Mouse (Mus musculus): ENCODE measurements at regions not wholly inside any gene's neighbourhood (a gene's known extent, or its start where the extent isn't known, plus 50 kb on each side); places are given as distances from the start of the nearest gene placed in this dataset.

DNA sequence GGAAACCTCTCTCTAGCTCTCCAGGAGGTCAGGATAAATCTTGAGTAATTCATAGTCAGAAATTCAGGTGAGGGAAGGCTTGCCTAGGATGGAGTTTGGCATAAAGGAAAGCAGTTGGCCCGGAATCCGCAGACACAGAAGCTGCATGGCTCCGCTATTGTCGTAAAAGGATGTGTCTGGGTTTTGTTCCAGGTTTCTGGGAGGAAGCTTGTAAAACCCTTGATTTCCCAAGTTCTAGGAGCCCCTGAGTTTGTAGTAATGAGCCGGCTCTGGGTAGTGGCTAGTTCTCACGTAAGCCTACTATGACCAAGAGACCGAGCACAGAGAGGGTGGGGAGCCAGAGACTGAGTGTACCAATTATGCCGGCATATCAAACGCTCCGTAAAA is 52.7 kb upstream of the Gm21915 start:
- Histone ChIP-seq H3K27ac (replicated peaks) (no peak overlapping the region), H3K4me3 (peak overlapping the region; percentile 51), H3K4me2 (peak overlapping the region; percentile 75), H3K4me1 (peaks cover 19% of the 10 kb centered on the region), H3K36me3 (no peaks in the 10 kb centered on the region), H3K9ac (peak overlapping the region; percentile 70), H3K27me3 (replicated peaks) (peaks cover 28% of the 10 kb centered on the region), H3K9me3 (no peaks in the 10 kb centered on the region)
- 35% methylated on average over 10 of the region's 10 CpGs for WGBS
- ATAC-seq (ENCODE audit: extremely low read depth, insufficient number of reproducible peaks, low FRiP score, low TSS enrichment): no peak

DNA sequence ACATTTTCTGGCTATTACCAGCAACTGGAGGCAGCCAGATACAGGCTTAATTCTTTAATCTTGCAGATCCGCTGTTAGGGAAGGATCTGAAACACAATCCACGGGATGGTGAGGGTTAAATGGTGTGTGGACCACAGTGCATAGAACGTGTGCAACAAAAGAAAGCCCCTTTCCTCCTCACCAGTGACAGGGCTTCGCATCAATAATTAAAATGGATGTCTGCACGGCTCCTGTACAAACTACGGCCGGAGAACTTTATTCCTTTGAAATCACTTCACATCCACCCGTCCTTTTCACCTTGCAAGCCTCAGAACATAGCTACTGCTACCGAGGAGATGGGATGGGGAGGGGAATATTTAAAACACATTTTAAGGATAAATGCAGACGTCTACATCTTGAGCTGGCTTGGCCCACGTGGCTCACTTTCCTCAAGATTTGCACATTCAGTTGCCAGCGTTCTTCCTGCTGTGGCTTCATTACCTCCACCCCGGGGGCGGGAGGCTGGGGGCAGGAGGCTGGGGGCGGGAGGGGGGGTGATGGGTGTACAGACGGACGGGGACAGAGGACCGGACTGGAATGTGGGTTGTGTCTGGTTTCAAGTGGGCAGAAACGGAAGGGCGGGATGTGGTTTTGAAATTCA is 53.3 kb upstream of the Gm21915 start:
- 5% methylated on average over 20 of the region's 20 CpGs for WGBS
- Histone ChIP-seq H3K4me1 (peaks cover 19% of the 10 kb centered on the region), H3K9ac (peak overlapping the region; percentile 70), H3K36me3 (no peaks in the 10 kb centered on the region), H3K4me3 (peak overlapping the region; percentile 51), H3K9me3 (no peaks in the 10 kb centered on the region), H3K27me3 (replicated peaks) (peaks cover 25% of the 10 kb centered on the region), H3K27ac (replicated peaks) (no peak overlapping the region), H3K4me2 (peak overlapping the region; percentile 75)
- no peak for ATAC-seq (ENCODE audit: extremely low read depth, insufficient number of reproducible peaks, low FRiP score, low TSS enrichment)

DNA sequence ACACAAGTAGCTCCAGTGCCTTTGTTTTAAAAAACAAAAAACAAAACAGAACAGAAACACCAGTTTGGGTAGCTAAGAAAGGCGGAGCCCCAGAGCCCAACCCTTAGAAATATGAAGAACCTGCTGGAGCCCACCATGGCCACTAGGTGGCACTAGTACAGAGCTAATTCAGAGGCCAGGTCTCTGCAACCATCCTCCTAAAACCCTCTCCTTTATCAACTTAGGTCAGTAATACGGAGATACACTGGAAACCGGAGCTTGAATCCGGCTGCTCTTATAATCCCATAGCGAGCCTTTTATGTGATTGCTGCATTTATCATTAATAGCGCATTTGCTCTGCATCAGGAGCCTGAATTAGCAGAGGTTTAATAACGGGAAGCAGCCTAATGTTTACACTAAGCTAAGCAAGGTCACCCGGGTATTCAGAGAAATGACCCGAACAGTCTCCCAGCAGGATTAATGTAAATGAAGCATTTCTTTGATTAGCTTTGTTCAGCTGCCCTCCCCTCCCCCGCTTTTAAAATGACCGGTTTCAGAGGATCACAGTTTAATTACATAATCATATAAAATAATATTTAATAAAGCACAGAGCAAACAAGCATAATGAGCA is 53.9 kb upstream of the Gm21915 start:
- no peak overlapping the region for H3K27ac ChIP-seq (replicated peaks)
- H3K27me3 ChIP-seq (replicated peaks): peaks cover 19% of the 10 kb centered on the region
- 3% methylated on average over 11 of the region's 11 CpGs for WGBS
- no peaks in the 10 kb centered on the region for H3K36me3 ChIP-seq
- peak overlapping the region; percentile 75 for H3K4me2 ChIP-seq
- peak overlapping the region; percentile 51 for H3K4me3 ChIP-seq
- H3K9ac ChIP-seq: peak overlapping the region; percentile 70
- peak; percentile 42; the same call in 1 of the 2 replicates for ATAC-seq (ENCODE audit: extremely low read depth, insufficient number of reproducible peaks, low FRiP score, low TSS enrichment)
- peaks cover 19% of the 10 kb centered on the region for H3K4me1 ChIP-seq
- H3K9me3 ChIP-seq: peaks cover 3% of the 10 kb centered on the region; the same call in 1 of the 2 replicates

DNA sequence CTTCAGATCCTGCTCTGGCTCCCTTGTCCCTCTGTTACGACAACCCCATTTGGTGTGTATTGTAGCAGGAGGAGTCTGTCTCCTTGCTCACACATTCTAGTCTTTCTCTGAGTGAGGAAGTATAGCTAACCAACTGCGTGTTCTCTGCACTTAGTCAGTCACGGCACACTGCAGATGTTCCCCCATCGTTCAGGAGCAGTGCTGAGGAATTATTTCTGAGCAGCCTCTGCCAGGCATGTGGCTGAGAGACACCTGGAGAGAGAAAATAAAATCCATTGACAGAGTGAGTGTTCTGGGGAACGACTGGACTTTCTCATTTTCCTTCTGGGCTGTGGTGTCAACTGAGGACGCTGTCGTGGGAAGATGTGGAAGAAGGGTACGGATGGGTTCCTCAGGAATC is 54.5 kb upstream of the Gm21915 start:
- Histone ChIP-seq H3K27me3 (replicated peaks) (peaks cover 17% of the 10 kb centered on the region), H3K4me3 (no peak overlapping the region), H3K36me3 (no peaks in the 10 kb centered on the region), H3K9me3 (peaks cover 5% of the 10 kb centered on the region; the same call in 1 of the 2 replicates), H3K27ac (replicated peaks) (no peak overlapping the region), H3K4me2 (no peak overlapping the region), H3K4me1 (peaks cover 19% of the 10 kb centered on the region), H3K9ac (no peak overlapping the region)
- ATAC-seq (ENCODE audit: extremely low read depth, insufficient number of reproducible peaks, low FRiP score, low TSS enrichment): no peak
- 30% methylated on average over 8 of the region's 8 CpGs for WGBS

DNA sequence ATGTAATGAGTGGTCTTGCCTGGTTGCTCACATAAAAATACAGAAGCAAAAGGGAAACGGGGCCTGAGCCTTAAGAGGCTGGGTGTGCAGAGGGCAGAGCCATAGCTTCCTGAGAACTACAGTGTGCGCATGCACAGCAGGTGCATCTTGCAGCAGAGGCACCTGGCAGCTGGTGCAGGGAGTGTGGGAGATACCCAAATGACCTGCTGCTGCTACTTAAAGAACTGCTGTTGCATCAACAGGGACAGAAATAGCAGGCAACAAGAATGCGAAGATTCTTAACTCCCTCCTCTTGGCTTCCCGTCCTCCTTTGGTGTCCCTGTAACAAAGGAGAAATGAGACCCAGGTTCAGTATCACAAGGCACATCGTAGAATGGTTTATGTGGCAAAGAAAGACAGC is 56.3 kb upstream of the Gm21915 start:
- no peak for ATAC-seq (ENCODE audit: extremely low read depth, insufficient number of reproducible peaks, low FRiP score, low TSS enrichment)
- H3K27me3 ChIP-seq (replicated peaks): peaks cover 15% of the 10 kb centered on the region
- H3K36me3 ChIP-seq: no peaks in the 10 kb centered on the region
- 46% methylated on average over 5 of the region's 5 CpGs for WGBS
- H3K4me1 ChIP-seq: peaks cover 19% of the 10 kb centered on the region
- H3K4me3 ChIP-seq: no peak overlapping the region
- no peak overlapping the region for H3K27ac ChIP-seq (replicated peaks)
- H3K9me3 ChIP-seq: peaks cover 5% of the 10 kb centered on the region; the same call in 1 of the 2 replicates
- no peak overlapping the region for H3K4me2 ChIP-seq
- no peak overlapping the region for H3K9ac ChIP-seq

DNA sequence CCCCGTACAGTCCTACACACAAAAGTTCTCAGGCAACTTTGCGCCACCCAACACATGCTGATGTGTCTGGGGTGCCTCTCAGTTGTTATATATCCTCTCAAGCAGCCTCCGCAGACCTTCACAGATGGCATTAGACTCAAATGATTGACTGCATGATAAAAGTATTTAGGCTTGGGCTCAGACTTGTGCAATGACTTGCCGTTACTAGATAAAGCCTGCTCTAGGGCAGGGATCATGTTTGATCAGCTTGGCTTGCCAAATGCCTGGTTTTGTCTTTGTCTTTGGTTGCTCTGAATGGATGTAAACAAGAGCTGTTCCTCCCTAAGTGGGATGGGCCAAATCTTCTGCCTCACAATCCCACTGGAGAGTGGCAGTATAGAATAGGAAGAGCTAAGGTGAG is 57.2 kb upstream of the Gm21915 start:
- 73% methylated on average over 4 of the region's 4 CpGs for WGBS
- Histone ChIP-seq H3K4me2 (no peak overlapping the region), H3K4me1 (peaks cover 19% of the 10 kb centered on the region), H3K4me3 (no peak overlapping the region), H3K9me3 (peaks cover 5% of the 10 kb centered on the region; the same call in 1 of the 2 replicates), H3K27me3 (replicated peaks) (peaks cover 9% of the 10 kb centered on the region), H3K27ac (replicated peaks) (no peak overlapping the region), H3K36me3 (no peaks in the 10 kb centered on the region), H3K9ac (no peak overlapping the region)
- no peak for ATAC-seq (ENCODE audit: extremely low read depth, insufficient number of reproducible peaks, low FRiP score, low TSS enrichment)

DNA sequence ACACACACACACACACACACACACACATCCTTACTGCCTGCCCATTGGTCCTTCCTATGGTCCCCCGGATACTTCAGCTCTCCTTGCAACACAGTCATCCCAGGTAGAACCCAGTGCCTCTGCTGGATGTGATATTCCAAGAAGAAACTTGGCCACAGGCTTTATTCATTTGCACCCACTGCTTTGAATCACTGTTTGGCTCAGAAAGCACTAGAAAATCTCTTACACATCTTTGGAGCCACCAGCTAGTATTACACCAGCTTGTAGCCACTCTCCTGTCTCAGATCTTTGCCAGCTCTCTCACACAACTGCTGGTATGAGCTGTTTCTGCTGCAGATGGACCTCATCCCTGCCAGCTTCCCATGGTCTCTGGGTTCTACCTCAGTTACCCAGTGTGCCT is 57.7 kb upstream of the Gm21915 start:
- ATAC-seq (ENCODE audit: extremely low read depth, insufficient number of reproducible peaks, low FRiP score, low TSS enrichment): no peak
- H3K4me2 ChIP-seq: no peak overlapping the region

DNA sequence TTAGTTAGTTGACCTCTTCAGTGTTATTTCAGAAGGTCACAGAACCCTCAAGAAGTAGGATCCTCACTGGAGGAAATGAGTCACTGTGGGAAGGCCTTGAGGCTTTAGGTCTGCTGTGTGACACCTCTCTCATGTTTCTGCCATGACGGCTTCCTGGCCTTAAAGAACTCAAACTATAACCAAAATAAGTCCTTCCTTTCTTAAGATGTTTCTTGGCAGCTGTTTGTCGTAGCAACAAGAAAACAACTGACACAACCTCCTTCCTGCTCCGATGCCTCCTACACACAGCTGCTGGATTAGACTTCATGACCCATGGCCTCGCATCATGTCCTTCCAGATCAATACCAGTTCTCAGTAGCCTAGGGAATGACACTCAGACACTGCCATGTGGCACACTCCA is 58.1 kb upstream of the Gm21915 start:
- no peak overlapping the region for H3K9ac ChIP-seq

More for the DNA sequence above, 57.7 kb upstream of the Gm21915 start:
- H3K27me3 ChIP-seq (replicated peaks): peaks cover 5% of the 10 kb centered on the region
- H3K9me3 ChIP-seq: peaks cover 5% of the 10 kb centered on the region; the same call in 1 of the 2 replicates
- no peaks in the 10 kb centered on the region for H3K36me3 ChIP-seq
- 95% methylated on average over 1 of the region's 1 CpGs for WGBS
- peaks cover 18% of the 10 kb centered on the region for H3K4me1 ChIP-seq
- no peak overlapping the region for H3K27ac ChIP-seq (replicated peaks)
- H3K4me3 ChIP-seq: no peak overlapping the region
- H3K9ac ChIP-seq: no peak overlapping the region

DNA sequence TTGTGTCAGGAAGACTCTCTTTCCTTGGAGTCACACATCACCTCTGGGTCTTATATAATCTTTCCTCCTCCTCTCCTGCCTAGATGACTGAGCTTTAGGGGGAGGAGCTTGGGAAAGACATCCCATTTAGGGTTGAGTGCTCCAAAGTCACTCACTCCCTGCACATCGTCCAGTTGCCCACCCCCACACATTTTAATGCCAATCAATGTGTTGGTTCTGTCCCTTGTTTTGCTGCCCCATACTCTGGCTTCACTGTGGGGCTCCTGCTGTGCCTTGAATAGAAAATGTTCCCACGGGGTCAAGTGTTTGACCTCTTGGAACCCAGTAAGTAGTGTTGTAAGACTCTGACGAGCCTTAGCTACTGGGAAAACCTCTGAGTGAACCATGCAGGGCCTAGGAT is 58.8 kb upstream of the Gm21915 start:
- Histone ChIP-seq H3K9me3 (peaks cover 5% of the 10 kb centered on the region; the same call in 1 of the 2 replicates), H3K4me1 (peaks cover 6% of the 10 kb centered on the region), H3K4me2 (no peak overlapping the region), H3K9ac (no peak overlapping the region), H3K36me3 (no peaks in the 10 kb centered on the region), H3K27me3 (replicated peaks) (0 out of 2 replicates have a peak, but pooled peaks cover 3% of the 10 kb centered on the region), H3K27ac (replicated peaks) (no peak overlapping the region), H3K4me3 (no peak overlapping the region)
- WGBS: 68% methylated on average over 3 of the region's 3 CpGs
- no peak for ATAC-seq (ENCODE audit: extremely low read depth, insufficient number of reproducible peaks, low FRiP score, low TSS enrichment)

More for the DNA sequence above, 58.1 kb upstream of the Gm21915 start:
- Histone ChIP-seq H3K4me3 (no peak overlapping the region), H3K27ac (replicated peaks) (no peak overlapping the region), H3K27me3 (replicated peaks) (0 out of 2 replicates have a peak, but pooled peaks cover 3% of the 10 kb centered on the region), H3K4me1 (peaks cover 13% of the 10 kb centered on the region), H3K36me3 (no peaks in the 10 kb centered on the region), H3K9me3 (peaks cover 5% of the 10 kb centered on the region; the same call in 1 of the 2 replicates), H3K4me2 (no peak overlapping the region)
- ATAC-seq (ENCODE audit: extremely low read depth, insufficient number of reproducible peaks, low FRiP score, low TSS enrichment): no peak
- WGBS: 69% methylated on average over 4 of the region's 4 CpGs

DNA sequence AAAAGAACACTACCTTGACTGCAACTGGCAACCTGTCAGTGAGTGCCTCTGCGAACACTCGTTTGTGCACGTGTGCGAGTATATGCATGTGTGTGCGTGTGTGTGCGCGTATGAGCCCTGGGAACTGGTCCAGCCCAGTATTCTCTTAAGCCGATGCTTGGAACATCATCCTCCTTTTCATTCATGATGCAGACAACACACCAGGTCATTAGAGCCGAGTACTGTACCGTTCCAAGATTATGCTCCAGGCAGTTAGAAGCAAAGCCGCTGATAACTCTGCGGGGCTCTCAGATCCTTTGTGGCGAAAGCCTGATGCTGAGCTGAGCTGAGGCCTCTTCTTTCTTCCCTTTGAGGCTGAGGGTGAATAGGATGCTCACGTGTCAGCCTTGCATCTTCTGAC is 61.8 kb upstream of the Gm21915 start:
- Histone ChIP-seq H3K9me3 (peaks cover 5% of the 10 kb centered on the region; the same call in 1 of the 2 replicates), H3K9ac (no peak overlapping the region), H3K36me3 (no peaks in the 10 kb centered on the region), H3K4me3 (no peak overlapping the region), H3K4me2 (no peak overlapping the region), H3K4me1 (no peaks in the 10 kb centered on the region), H3K27me3 (replicated peaks) (no peaks in the 10 kb centered on the region), H3K27ac (replicated peaks) (no peak overlapping the region)
- ATAC-seq (ENCODE audit: extremely low read depth, insufficient number of reproducible peaks, low FRiP score, low TSS enrichment): no peak
- WGBS: 82% methylated on average over 14 of the region's 14 CpGs

DNA sequence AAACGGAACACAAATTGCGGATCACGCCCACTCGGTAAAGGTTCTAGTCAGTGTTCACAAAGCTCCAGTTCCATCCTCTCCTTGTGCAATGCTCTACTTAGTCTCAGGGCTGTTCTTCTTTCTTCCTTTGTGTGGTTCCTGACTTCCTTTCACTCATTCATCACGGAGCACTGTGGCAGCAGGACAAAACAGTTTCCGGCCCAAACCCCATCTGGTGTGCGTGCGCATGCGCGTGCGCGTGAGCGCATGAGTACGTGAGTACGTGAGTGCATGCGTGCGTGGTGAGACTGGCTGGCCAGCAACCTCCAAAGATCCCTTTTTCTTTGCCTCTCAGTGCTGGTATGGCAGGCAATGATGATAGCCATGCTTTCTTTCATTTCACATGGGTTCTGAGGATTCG is 62.5 kb upstream of the Gm21915 start:
- Histone ChIP-seq H3K4me3 (no peak overlapping the region), H3K27me3 (replicated peaks) (no peaks in the 10 kb centered on the region), H3K4me1 (no peaks in the 10 kb centered on the region), H3K27ac (replicated peaks) (no peak overlapping the region), H3K9me3 (peaks cover 5% of the 10 kb centered on the region; the same call in 1 of the 2 replicates), H3K9ac (no peak overlapping the region), H3K4me2 (no peak overlapping the region), H3K36me3 (no peaks in the 10 kb centered on the region)
- no peak for ATAC-seq (ENCODE audit: extremely low read depth, insufficient number of reproducible peaks, low FRiP score, low TSS enrichment)
- WGBS: 90% methylated on average over 18 of the region's 18 CpGs

DNA sequence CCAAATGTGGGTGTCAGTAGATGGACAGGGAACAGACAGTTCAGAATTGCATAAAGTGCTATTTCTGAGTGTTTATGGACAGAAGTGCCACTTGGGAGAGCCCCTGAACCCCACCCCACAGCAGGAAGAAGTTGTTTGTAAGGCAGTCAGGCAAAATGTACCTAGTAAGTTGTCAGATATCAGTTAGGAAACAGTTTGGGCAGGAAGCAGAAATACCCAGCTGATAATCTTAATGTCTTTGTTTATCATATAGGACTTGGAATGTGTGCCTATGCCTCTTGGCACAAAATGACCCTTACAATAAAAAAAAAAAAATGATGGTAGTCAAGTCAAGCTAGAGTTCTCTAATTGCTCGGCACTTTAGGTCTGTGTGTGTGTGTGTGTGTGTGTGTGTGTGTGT is 66.9 kb upstream of the Gm21915 start:
- H3K9me3 ChIP-seq: no peaks in the 10 kb centered on the region
- H3K36me3 ChIP-seq: no peaks in the 10 kb centered on the region
- H3K4me3 ChIP-seq: no peak overlapping the region
- H3K27ac ChIP-seq (replicated peaks): no peak overlapping the region
- no peak for ATAC-seq (ENCODE audit: extremely low read depth, insufficient number of reproducible peaks, low FRiP score, low TSS enrichment)
- 53% methylated on average over 1 of the region's 1 CpGs for WGBS
- no peak overlapping the region for H3K9ac ChIP-seq
- H3K4me1 ChIP-seq: no peaks in the 10 kb centered on the region
- no peak overlapping the region for H3K4me2 ChIP-seq
- H3K27me3 ChIP-seq (replicated peaks): no peaks in the 10 kb centered on the region
